Mouse (Mus musculus): Measurements from ENCODE around the gene Ncbp1. TPM values are rescaled to one million over a fixed set of nuclear protein-coding genes. Genes with fewer than 3 reads are reported as not detected.

Gene Ncbp1
- polyA plus RNA-seq, 1 experiment from 2014 or later: 59.8 TPM

- Histone ChIP-seq H3K4me2 (ENCODE audit: low read depth, low read length) (no peak overlapping the region), H3K4me3 (replicated peaks; ENCODE audit: low read length) (no peak overlapping the region), H3K36me3 (ENCODE audit: control insufficient read depth, insufficient read depth, low read length) (peaks cover 22% of the 10 kb centered on the region), H3K9ac (ENCODE audit: low read length) (no peak overlapping the region), H3K9me3 (replicated peaks; ENCODE audit: control insufficient read depth, low read length) (no peaks in the 10 kb centered on the region), H3K27me3 (ENCODE audit: control insufficient read depth, insufficient read depth, low read length) (no peaks in the 10 kb centered on the region), H3K4me1 (ENCODE audit: control insufficient read depth, insufficient read depth, low read length) (no peaks in the 10 kb centered on the region), H3K27ac (ENCODE audit: low read length) (no peak overlapping the region)
- ATAC-seq (ENCODE audit: insufficient read depth, low FRiP score): no peak
- WGBS: 92% methylated on average over 12 of the region's 12 CpGs
These were observed 13.6 kb downstream of the Ncbp1 start for GRCm38 (mm10) chr4:46151903-46152544.

GRCm38 (mm10) chr4:46164027-46164426 lies 25.6 kb downstream of the Ncbp1 start:
- Histone ChIP-seq H3K9me3 (replicated peaks; ENCODE audit: control insufficient read depth, low read length) (no peaks in the 10 kb centered on the region), H3K4me2 (ENCODE audit: low read depth, low read length) (no peak overlapping the region), H3K27ac (ENCODE audit: low read length) (no peak overlapping the region), H3K36me3 (ENCODE audit: control insufficient read depth, insufficient read depth, low read length) (peaks cover 38% of the 10 kb centered on the region), H3K4me1 (ENCODE audit: control insufficient read depth, insufficient read depth, low read length) (no peaks in the 10 kb centered on the region), H3K27me3 (ENCODE audit: control insufficient read depth, insufficient read depth, low read length) (no peaks in the 10 kb centered on the region), H3K9ac (ENCODE audit: low read length) (no peak overlapping the region), H3K4me3 (replicated peaks; ENCODE audit: low read length) (no peak overlapping the region)
- ATAC-seq (ENCODE audit: insufficient read depth, low FRiP score): no peak
- 80% methylated on average over 2 of the region's 2 CpGs for WGBS

- Histone ChIP-seq H3K27me3 (ENCODE audit: control insufficient read depth, insufficient read depth, low read length) (no peaks in the 10 kb centered on the region), H3K9ac (ENCODE audit: low read length) (no peak overlapping the region), H3K4me3 (replicated peaks; ENCODE audit: low read length) (no peak overlapping the region), H3K4me1 (ENCODE audit: control insufficient read depth, insufficient read depth, low read length) (no peaks in the 10 kb centered on the region), H3K27ac (ENCODE audit: low read length) (no peak overlapping the region), H3K36me3 (ENCODE audit: control insufficient read depth, insufficient read depth, low read length) (peaks cover 50% of the 10 kb centered on the region), H3K4me2 (ENCODE audit: low read depth, low read length) (no peak overlapping the region), H3K9me3 (replicated peaks; ENCODE audit: control insufficient read depth, low read length) (no peaks in the 10 kb centered on the region)
- WGBS: 93% methylated on average over 5 of the region's 5 CpGs
- ATAC-seq (ENCODE audit: insufficient read depth, low FRiP score): no peak
These were observed 27.4 kb downstream of the Ncbp1 start for GRCm38 (mm10) chr4:46165831-46166230.

GRCm38 (mm10) chr4:46171761-46172160 lies 33.3 kb downstream of the Ncbp1 start:
- no peak overlapping the region for H3K9ac ChIP-seq (ENCODE audit: low read length)
- ATAC-seq (ENCODE audit: insufficient read depth, low FRiP score): no peak
- WGBS: 60% methylated on average over 7 of the region's 7 CpGs

DNA sequence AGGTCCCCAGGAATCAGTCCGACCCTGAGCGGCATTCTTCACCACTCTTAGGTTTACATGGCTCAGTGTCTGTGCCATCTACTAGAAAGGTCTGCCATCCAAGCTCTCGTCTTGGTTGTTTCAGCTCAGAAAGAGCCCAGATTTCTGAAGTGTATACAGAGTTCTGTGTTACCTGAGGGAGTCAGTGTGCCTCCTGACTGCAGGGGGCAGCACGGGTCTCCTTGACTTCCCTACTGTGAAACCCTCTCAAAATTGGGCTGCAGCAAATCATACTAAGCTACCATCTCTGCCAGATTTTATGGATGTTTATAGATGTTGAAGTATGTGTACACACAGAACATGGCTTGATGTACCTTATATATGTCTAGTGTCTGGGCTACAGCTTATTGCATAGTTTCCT lies 37.9 kb downstream of the Ncbp1 start:
- H3K4me1 ChIP-seq (ENCODE audit: control insufficient read depth, insufficient read depth, low read length): no peaks in the 10 kb centered on the region
- 76% methylated on average over 4 of the region's 4 CpGs for WGBS
- H3K9me3 ChIP-seq (replicated peaks; ENCODE audit: control insufficient read depth, low read length): no peaks in the 10 kb centered on the region
- H3K27me3 ChIP-seq (ENCODE audit: control insufficient read depth, insufficient read depth, low read length): no peaks in the 10 kb centered on the region
- no peak overlapping the region for H3K27ac ChIP-seq (ENCODE audit: low read length)
- peaks cover 30% of the 10 kb centered on the region for H3K36me3 ChIP-seq (ENCODE audit: control insufficient read depth, insufficient read depth, low read length)
- no peak for ATAC-seq (ENCODE audit: insufficient read depth, low FRiP score)
- H3K9ac ChIP-seq (ENCODE audit: low read length): no peak overlapping the region
- H3K4me3 ChIP-seq (replicated peaks; ENCODE audit: low read length): no peak overlapping the region
- H3K4me2 ChIP-seq (ENCODE audit: low read depth, low read length): no peak overlapping the region

More at GRCm38 (mm10) chr4:46171761-46172160, 33.3 kb downstream of the Ncbp1 start:
- H3K4me2 ChIP-seq (ENCODE audit: low read depth, low read length): no peak overlapping the region
- peaks cover 58% of the 10 kb centered on the region for H3K36me3 ChIP-seq (ENCODE audit: control insufficient read depth, insufficient read depth, low read length)
- no peaks in the 10 kb centered on the region for H3K4me1 ChIP-seq (ENCODE audit: control insufficient read depth, insufficient read depth, low read length)
- H3K27me3 ChIP-seq (ENCODE audit: control insufficient read depth, insufficient read depth, low read length): no peaks in the 10 kb centered on the region
- H3K9me3 ChIP-seq (replicated peaks; ENCODE audit: control insufficient read depth, low read length): no peaks in the 10 kb centered on the region
- no peak overlapping the region for H3K27ac ChIP-seq (ENCODE audit: low read length)
- H3K4me3 ChIP-seq (replicated peaks; ENCODE audit: low read length): no peak overlapping the region

DNA sequence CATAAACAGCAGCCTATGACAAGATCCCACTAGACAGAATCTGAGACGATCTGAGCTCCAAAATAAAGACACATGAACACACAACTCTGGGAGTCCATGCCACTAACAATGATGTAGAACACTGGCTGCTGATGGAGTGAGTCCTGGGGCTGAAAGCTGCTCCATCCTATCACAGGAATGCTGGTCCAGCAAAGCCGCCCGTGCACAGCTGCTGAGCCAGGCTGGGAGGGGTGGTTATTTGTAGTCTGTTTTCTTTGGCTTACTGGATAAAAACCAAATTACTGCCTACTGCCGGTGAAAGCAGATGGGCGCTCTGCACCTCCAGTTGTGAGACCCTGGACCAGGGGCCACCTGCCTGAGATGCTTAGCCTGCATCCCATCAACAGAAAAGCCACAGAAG lies 38.6 kb downstream of the Ncbp1 start:
- Histone ChIP-seq H3K9ac (ENCODE audit: low read length) (no peak overlapping the region), H3K27ac (ENCODE audit: low read length) (no peak overlapping the region), H3K36me3 (ENCODE audit: control insufficient read depth, insufficient read depth, low read length) (peaks cover 30% of the 10 kb centered on the region), H3K9me3 (replicated peaks; ENCODE audit: control insufficient read depth, low read length) (no peaks in the 10 kb centered on the region), H3K4me2 (ENCODE audit: low read depth, low read length) (no peak overlapping the region), H3K27me3 (ENCODE audit: control insufficient read depth, insufficient read depth, low read length) (no peaks in the 10 kb centered on the region), H3K4me1 (ENCODE audit: control insufficient read depth, insufficient read depth, low read length) (no peaks in the 10 kb centered on the region), H3K4me3 (replicated peaks; ENCODE audit: low read length) (no peak overlapping the region)
- 75% methylated on average over 5 of the region's 5 CpGs for WGBS
- ATAC-seq (ENCODE audit: insufficient read depth, low FRiP score): no peak

- peaks cover 30% of the 10 kb centered on the region for H3K36me3 ChIP-seq (ENCODE audit: control insufficient read depth, insufficient read depth, low read length)
- H3K9me3 ChIP-seq (replicated peaks; ENCODE audit: control insufficient read depth, low read length): no peaks in the 10 kb centered on the region
- no peak overlapping the region for H3K4me2 ChIP-seq (ENCODE audit: low read depth, low read length)
- H3K4me3 ChIP-seq (replicated peaks; ENCODE audit: low read length): no peak overlapping the region
- H3K9ac ChIP-seq (ENCODE audit: low read length): no peak overlapping the region
- WGBS: 87% methylated on average over 7 of the region's 7 CpGs
- ATAC-seq (ENCODE audit: insufficient read depth, low FRiP score): no peak
- H3K4me1 ChIP-seq (ENCODE audit: control insufficient read depth, insufficient read depth, low read length): no peaks in the 10 kb centered on the region
- H3K27me3 ChIP-seq (ENCODE audit: control insufficient read depth, insufficient read depth, low read length): no peaks in the 10 kb centered on the region
- no peak overlapping the region for H3K27ac ChIP-seq (ENCODE audit: low read length)
These were observed 39.1 kb downstream of the Ncbp1 start for GRCm38 (mm10) chr4:46177496-46177895.

DNA sequence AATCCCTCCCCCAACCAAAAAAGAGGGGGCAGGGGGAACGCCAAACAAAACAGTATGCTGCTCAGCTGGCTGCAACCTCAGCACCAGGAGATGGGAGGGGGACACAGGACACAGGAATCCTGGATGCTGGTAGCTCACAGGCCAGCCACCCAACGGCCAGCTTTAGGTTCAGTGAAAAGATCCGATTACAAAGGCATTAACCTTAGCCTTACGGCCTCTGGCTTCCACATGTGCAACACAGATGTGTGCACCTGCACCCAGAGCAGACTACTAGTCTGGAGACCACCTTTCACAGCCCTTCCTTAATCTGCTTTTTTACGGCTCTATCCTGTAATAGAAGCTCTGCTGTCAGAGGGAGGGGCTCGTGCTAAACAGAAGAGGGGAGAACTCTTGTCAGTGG lies 42.8 kb downstream of the Ncbp1 start:
- ATAC-seq (ENCODE audit: insufficient read depth, low FRiP score): no peak
- Histone ChIP-seq H3K27ac (ENCODE audit: low read length) (no peak overlapping the region), H3K4me3 (replicated peaks; ENCODE audit: low read length) (no peak overlapping the region), H3K9ac (ENCODE audit: low read length) (no peak overlapping the region), H3K27me3 (ENCODE audit: control insufficient read depth, insufficient read depth, low read length) (no peaks in the 10 kb centered on the region), H3K9me3 (replicated peaks; ENCODE audit: control insufficient read depth, low read length) (no peaks in the 10 kb centered on the region), H3K4me2 (ENCODE audit: low read depth, low read length) (no peak overlapping the region), H3K4me1 (ENCODE audit: control insufficient read depth, insufficient read depth, low read length) (no peaks in the 10 kb centered on the region), H3K36me3 (ENCODE audit: control insufficient read depth, insufficient read depth, low read length) (peaks cover 11% of the 10 kb centered on the region; the same call in 1 of the 2 replicates)
- 64% methylated on average over 6 of the region's 6 CpGs for WGBS

GRCm38 (mm10) chr4:46182181-46182580 lies 43.8 kb downstream of the Ncbp1 start:
- H3K4me2 ChIP-seq (ENCODE audit: low read depth, low read length): no peak overlapping the region
- no peaks in the 10 kb centered on the region for H3K27me3 ChIP-seq (ENCODE audit: control insufficient read depth, insufficient read depth, low read length)
- ATAC-seq (ENCODE audit: insufficient read depth, low FRiP score): no peak
- WGBS: 83% methylated on average over 7 of the region's 7 CpGs
- peaks cover 11% of the 10 kb centered on the region; the same call in 1 of the 2 replicates for H3K36me3 ChIP-seq (ENCODE audit: control insufficient read depth, insufficient read depth, low read length)
- H3K9me3 ChIP-seq (replicated peaks; ENCODE audit: control insufficient read depth, low read length): no peaks in the 10 kb centered on the region
- no peak overlapping the region for H3K4me3 ChIP-seq (replicated peaks; ENCODE audit: low read length)
- no peak overlapping the region for H3K27ac ChIP-seq (ENCODE audit: low read length)
- H3K9ac ChIP-seq (ENCODE audit: low read length): no peak overlapping the region
- no peaks in the 10 kb centered on the region for H3K4me1 ChIP-seq (ENCODE audit: control insufficient read depth, insufficient read depth, low read length)
